Mouse (Mus musculus) hindlimb bud, embryonic 11.5 days (tissue): ENCODE data around the gene Nek7.

Experiments
- DNase-seq: peaks from one replicate; pipeline ENCODE4 v3.0.0-alpha.2; 2012; ENCODE audit warnings: low read depth, low spot score; ENCODE audit errors: extremely low spot score

The Nek7 gene

GRCm38 (mm10) chr1:138619996-138620461 is at the start of gene Nek7:
Nek7 (minus strand) TSS chr1:138620141.
- DNase-seq, result peak; percentile 74

- DNase-seq, result no peak
Measured at GRCm38 (mm10) chr1:138662342-138662741, 42.4 kb upstream of the Nek7 start.

- DNase-seq, result no peak
Measured at GRCm38 (mm10) chr1:138654212-138654611, 34.3 kb upstream of the Nek7 start.

- no peak for DNase-seq
Measured at GRCm38 (mm10) chr1:138644991-138645390, 25.1 kb upstream of the Nek7 start.

GRCm38 (mm10) chr1:138643306-138643830 is 23.4 kb upstream of the Nek7 start:
- no peak for DNase-seq

- no peak for DNase-seq
Measured at GRCm38 (mm10) chr1:138640934-138641461, 21.1 kb upstream of the Nek7 start.

GRCm38 (mm10) chr1:138637850-138638249 is 17.9 kb upstream of the Nek7 start:
- no peak for DNase-seq

GRCm38 (mm10) chr1:138634561-138634960 is 14.6 kb upstream of the Nek7 start:
- DNase-seq, result no peak

GRCm38 (mm10) chr1:138628919-138629318 is 9.0 kb upstream of the Nek7 start:
- DNase-seq, result no peak

GRCm38 (mm10) chr1:138628486-138628885 is 8.5 kb upstream of the Nek7 start:
- no peak for DNase-seq

- DNase-seq, result no peak
Measured at GRCm38 (mm10) chr1:138627804-138628203, 7.9 kb upstream of the Nek7 start.

- no peak for DNase-seq
Measured at GRCm38 (mm10) chr1:138626288-138626687, 6.3 kb upstream of the Nek7 start.

- DNase-seq, result no peak
Measured at GRCm38 (mm10) chr1:138623870-138624269, 3.9 kb upstream of the Nek7 start.

- no peak for DNase-seq
Measured at GRCm38 (mm10) chr1:138622831-138623230, 2.9 kb upstream of the Nek7 start.

- DNase-seq, result no peak
Measured at GRCm38 (mm10) chr1:138622431-138622830, 2.5 kb upstream of the Nek7 start.

- DNase-seq, result peak; percentile 97
Measured at GRCm38 (mm10) chr1:138619114-138619971, 598 bp downstream of the Nek7 start.

GRCm38 (mm10) chr1:138618012-138618354 is 2.0 kb downstream of the Nek7 start:
- DNase-seq, result no peak

- DNase-seq, result no peak
Measured at GRCm38 (mm10) chr1:138617279-138618011, 2.5 kb downstream of the Nek7 start.

GRCm38 (mm10) chr1:138615388-138615787 is 4.6 kb downstream of the Nek7 start:
- DNase-seq, result no peak

GRCm38 (mm10) chr1:138614552-138615287 is 5.2 kb downstream of the Nek7 start:
- DNase-seq, result no peak

GRCm38 (mm10) chr1:138612177-138612576 is 7.8 kb downstream of the Nek7 start:
- no peak for DNase-seq
